Mouse (Mus musculus): ENCODE measurements at regions not wholly inside any gene's neighbourhood (a gene's known extent, or its start where the extent isn't known, plus 50 kb on each side); places are given as distances from the start of the nearest gene placed in this dataset.

- TF ChIP-seq CTCF (IDR thresholded peaks at IDR 0.05; ENCODE audit: low read depth) (no peak), EP300 (IDR thresholded peaks at IDR 0.05; ENCODE audit: low read depth) (no peak)
These were observed 186.4 kb downstream of the Fam198b start for GRCm38 (mm10) chr3:80070726-80071125.

Measured in liver, embryonic 14.5 days (tissue).